Mouse (Mus musculus): ENCODE data around the gene Tvp23b. TPM values are rescaled to one million over a fixed set of nuclear protein-coding genes. Genes with fewer than 3 reads are reported as not detected.

Gene Tvp23b
- polyA plus RNA-seq, 1 experiment from 2014 or later = 64.9 TPM

DNA sequence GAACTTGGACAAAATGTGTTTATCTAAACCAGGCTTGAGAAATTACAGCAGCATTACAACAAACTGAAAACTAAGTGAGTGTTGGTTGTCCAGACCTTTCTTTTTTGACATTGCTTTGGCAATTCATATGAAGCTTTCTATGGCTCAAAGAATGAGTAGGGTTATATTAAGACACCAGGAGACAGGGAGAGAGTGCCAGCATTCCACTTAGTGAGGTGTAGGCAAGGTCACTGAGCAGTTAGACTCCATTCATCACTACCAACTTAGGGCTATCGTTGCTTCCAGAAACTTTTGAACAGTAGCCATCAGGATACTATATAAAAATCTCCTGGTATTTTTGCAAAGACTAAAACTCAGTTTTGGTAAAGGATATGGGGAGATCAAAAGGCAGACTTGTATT, 1.9 kb upstream of the Tvp23b start:
- Histone ChIP-seq H3K9me3 (ENCODE audit: control insufficient read depth, low read depth, low read length) (no peaks in the 10 kb centered on the region), H3K4me3 (ENCODE audit: low read depth, low read length) (no peak overlapping the region), H3K36me3 (ENCODE audit: control insufficient read depth, insufficient read depth, low read length) (no peaks in the 10 kb centered on the region), H3K4me1 (ENCODE audit: control insufficient read depth, insufficient read depth, low read length) (no peaks in the 10 kb centered on the region), H3K27ac (ENCODE audit: low read length) (no peak overlapping the region), H3K9ac (replicated peaks; ENCODE audit: low read depth, low read length) (no peak overlapping the region), H3K27me3 (ENCODE audit: control insufficient read depth, insufficient read depth, low read length) (no peaks in the 10 kb centered on the region), H3K4me2 (replicated peaks; ENCODE audit: low read depth, low read length) (no peak overlapping the region)
- ATAC-seq (ENCODE audit: insufficient number of reproducible peaks, insufficient read depth, low FRiP score, low read depth) = no peak
- 69% methylated on average over 1 of the region's 1 CpGs for WGBS

DNA sequence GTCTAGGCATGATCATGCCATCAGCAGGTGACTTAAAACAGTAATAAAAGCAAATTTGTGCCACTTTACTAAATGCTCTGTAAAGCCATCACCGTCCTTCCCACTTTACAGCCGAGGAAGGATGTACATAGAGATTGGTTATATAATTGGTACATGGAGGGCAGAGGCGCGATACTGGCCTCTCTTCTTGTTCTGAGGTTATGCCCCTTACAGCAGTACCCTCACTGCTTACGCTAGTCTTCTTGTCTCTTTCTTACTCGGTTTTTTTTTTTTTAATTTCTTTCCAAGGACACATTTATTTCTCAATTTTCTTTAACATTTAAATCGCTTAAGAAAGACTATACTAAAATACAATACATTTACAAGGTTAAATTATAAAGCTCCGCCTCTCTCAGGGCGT, 527 bp upstream of the Tvp23b start:
- Histone ChIP-seq H3K4me1 (ENCODE audit: control insufficient read depth, insufficient read depth, low read length) (no peaks in the 10 kb centered on the region), H3K36me3 (ENCODE audit: control insufficient read depth, insufficient read depth, low read length) (peaks cover 3% of the 10 kb centered on the region; the same call in 1 of the 2 replicates), H3K4me3 (ENCODE audit: low read depth, low read length) (peak overlapping the region; percentile 88), H3K9ac (replicated peaks; ENCODE audit: low read depth, low read length) (0 out of 2 replicates have a peak overlapping the region, but pooled peaks have one; percentile 6), H3K9me3 (ENCODE audit: control insufficient read depth, low read depth, low read length) (no peaks in the 10 kb centered on the region), H3K27me3 (ENCODE audit: control insufficient read depth, insufficient read depth, low read length) (no peaks in the 10 kb centered on the region), H3K27ac (ENCODE audit: low read length) (no peak overlapping the region), H3K4me2 (replicated peaks; ENCODE audit: low read depth, low read length) (peak overlapping the region; percentile 43)
- ATAC-seq (ENCODE audit: insufficient number of reproducible peaks, insufficient read depth, low FRiP score, low read depth) = no peak
- 24% methylated on average over 9 of the region's 9 CpGs for WGBS

DNA sequence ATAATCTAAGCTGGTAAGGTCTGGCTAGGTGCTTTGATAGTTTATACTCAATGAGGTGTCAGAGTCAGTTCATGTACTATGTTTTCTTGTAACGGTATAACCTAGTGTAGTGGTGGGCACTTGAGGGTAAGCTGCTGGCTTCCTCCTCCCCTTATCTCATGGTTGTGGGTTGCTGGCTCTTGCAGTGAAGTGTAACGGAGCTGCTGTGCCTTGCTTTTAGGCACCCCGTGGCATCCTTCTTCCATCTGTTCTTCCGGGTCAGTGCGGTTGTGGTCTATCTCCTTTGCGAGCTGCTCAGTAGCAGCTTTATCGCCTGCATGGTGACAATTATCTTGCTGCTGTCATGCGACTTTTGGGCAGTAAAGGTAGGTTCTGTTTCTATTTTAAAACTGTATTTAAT, 4.2 kb downstream of the Tvp23b start:
- no peak overlapping the region for H3K4me2 ChIP-seq (replicated peaks; ENCODE audit: low read depth, low read length)
- H3K4me3 ChIP-seq (ENCODE audit: low read depth, low read length) = no peak overlapping the region
- WGBS = 90% methylated on average over 8 of the region's 8 CpGs
- no peaks in the 10 kb centered on the region for H3K27me3 ChIP-seq (ENCODE audit: control insufficient read depth, insufficient read depth, low read length)
- no peak for ATAC-seq (ENCODE audit: insufficient number of reproducible peaks, insufficient read depth, low FRiP score, low read depth)
- no peak overlapping the region for H3K27ac ChIP-seq (ENCODE audit: low read length)
- peaks cover 19% of the 10 kb centered on the region; the same call in 1 of the 2 replicates for H3K36me3 ChIP-seq (ENCODE audit: control insufficient read depth, insufficient read depth, low read length)
- H3K9ac ChIP-seq (replicated peaks; ENCODE audit: low read depth, low read length) = no peak overlapping the region
- no peaks in the 10 kb centered on the region for H3K4me1 ChIP-seq (ENCODE audit: control insufficient read depth, insufficient read depth, low read length)
- no peaks in the 10 kb centered on the region for H3K9me3 ChIP-seq (ENCODE audit: control insufficient read depth, low read depth, low read length)

DNA sequence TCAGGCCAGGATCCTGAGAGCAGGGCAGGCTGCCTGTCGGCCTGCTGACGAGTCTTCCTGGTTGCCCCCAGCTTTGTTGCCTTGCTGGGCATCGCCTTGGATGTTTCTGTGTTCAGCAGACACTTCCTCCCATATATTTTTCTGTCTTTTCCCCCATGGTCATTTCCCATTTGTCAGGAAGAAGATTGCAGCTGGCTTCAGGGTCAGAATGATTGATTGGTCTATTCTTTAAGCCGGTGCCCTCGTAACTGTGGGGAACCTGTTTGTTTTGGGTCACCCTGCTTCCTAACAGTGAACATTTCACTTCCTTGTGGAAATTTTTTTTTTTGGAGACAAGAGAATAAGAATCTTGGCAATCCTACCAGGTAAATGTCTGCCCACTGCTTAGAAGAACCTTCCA, 6.1 kb downstream of the Tvp23b start:
- Histone ChIP-seq H3K27ac (ENCODE audit: low read length) (no peak overlapping the region), H3K4me2 (replicated peaks; ENCODE audit: low read depth, low read length) (no peak overlapping the region), H3K4me3 (ENCODE audit: low read depth, low read length) (no peak overlapping the region), H3K36me3 (ENCODE audit: control insufficient read depth, insufficient read depth, low read length) (peaks cover 25% of the 10 kb centered on the region; the same call in 1 of the 2 replicates), H3K9me3 (ENCODE audit: control insufficient read depth, low read depth, low read length) (no peaks in the 10 kb centered on the region), H3K4me1 (ENCODE audit: control insufficient read depth, insufficient read depth, low read length) (no peaks in the 10 kb centered on the region), H3K9ac (replicated peaks; ENCODE audit: low read depth, low read length) (no peak overlapping the region), H3K27me3 (ENCODE audit: control insufficient read depth, insufficient read depth, low read length) (no peaks in the 10 kb centered on the region)
- no peak for ATAC-seq (ENCODE audit: insufficient number of reproducible peaks, insufficient read depth, low FRiP score, low read depth)
- 58% methylated on average over 5 of the region's 5 CpGs for WGBS

DNA sequence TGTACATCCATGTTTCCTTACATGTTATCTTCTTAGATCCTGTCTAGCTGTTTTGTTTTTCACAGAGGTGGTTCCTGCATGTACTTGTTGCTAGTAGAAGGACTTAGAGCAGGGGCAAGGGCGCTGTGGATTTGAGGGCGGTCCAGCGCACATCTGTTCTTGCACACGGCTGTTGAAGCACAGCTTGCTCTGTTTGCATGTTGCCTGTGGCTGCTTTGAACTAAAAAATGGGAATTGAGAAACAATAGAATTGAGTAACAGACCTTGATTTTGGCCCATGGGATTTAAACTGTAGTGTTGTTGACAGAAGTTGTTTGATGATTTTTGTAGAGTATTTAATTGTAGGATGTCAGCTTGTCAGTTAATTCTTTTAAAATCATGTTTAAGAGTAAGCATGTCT, 11.5 kb downstream of the Tvp23b start:
- Histone ChIP-seq H3K27ac (ENCODE audit: low read length) (no peak overlapping the region), H3K4me3 (ENCODE audit: low read depth, low read length) (no peak overlapping the region), H3K4me1 (ENCODE audit: control insufficient read depth, insufficient read depth, low read length) (no peaks in the 10 kb centered on the region), H3K9me3 (ENCODE audit: control insufficient read depth, low read depth, low read length) (no peaks in the 10 kb centered on the region), H3K27me3 (ENCODE audit: control insufficient read depth, insufficient read depth, low read length) (no peaks in the 10 kb centered on the region), H3K4me2 (replicated peaks; ENCODE audit: low read depth, low read length) (no peak overlapping the region), H3K36me3 (ENCODE audit: control insufficient read depth, insufficient read depth, low read length) (peaks cover 28% of the 10 kb centered on the region; the same call in 1 of the 2 replicates), H3K9ac (replicated peaks; ENCODE audit: low read depth, low read length) (no peak overlapping the region)
- ATAC-seq (ENCODE audit: insufficient number of reproducible peaks, insufficient read depth, low FRiP score, low read depth) = no peak
- WGBS = 87% methylated on average over 4 of the region's 4 CpGs

DNA sequence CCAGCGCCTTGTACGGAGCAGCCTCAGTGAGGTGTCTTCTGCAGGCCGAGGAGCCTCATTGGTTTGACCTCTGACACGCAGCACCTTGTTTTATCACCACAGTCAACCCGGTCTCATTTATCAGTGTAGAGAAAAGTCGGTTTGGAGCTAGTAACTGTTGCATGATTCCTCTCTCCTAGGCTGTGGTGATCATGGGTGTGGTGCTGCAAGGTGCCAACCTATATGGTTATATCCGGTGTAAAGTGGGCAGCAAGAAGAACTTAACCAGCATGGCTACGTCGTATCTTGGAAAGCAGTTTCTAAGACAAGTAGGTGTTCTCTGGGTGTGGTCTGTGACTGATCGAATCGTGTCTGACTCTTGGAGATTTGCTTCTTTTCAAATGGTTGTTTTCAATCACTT, 12.5 kb downstream of the Tvp23b start:
- ATAC-seq (ENCODE audit: insufficient number of reproducible peaks, insufficient read depth, low FRiP score, low read depth) = no peak
- no peaks in the 10 kb centered on the region for H3K4me1 ChIP-seq (ENCODE audit: control insufficient read depth, insufficient read depth, low read length)
- H3K27me3 ChIP-seq (ENCODE audit: control insufficient read depth, insufficient read depth, low read length) = no peaks in the 10 kb centered on the region
- no peaks in the 10 kb centered on the region for H3K9me3 ChIP-seq (ENCODE audit: control insufficient read depth, low read depth, low read length)
- peaks cover 28% of the 10 kb centered on the region; the same call in 1 of the 2 replicates for H3K36me3 ChIP-seq (ENCODE audit: control insufficient read depth, insufficient read depth, low read length)
- no peak overlapping the region for H3K27ac ChIP-seq (ENCODE audit: low read length)
- WGBS = 88% methylated on average over 11 of the region's 11 CpGs
- no peak overlapping the region for H3K4me2 ChIP-seq (replicated peaks; ENCODE audit: low read depth, low read length)
- H3K9ac ChIP-seq (replicated peaks; ENCODE audit: low read depth, low read length) = no peak overlapping the region
- H3K4me3 ChIP-seq (ENCODE audit: low read depth, low read length) = no peak overlapping the region

DNA sequence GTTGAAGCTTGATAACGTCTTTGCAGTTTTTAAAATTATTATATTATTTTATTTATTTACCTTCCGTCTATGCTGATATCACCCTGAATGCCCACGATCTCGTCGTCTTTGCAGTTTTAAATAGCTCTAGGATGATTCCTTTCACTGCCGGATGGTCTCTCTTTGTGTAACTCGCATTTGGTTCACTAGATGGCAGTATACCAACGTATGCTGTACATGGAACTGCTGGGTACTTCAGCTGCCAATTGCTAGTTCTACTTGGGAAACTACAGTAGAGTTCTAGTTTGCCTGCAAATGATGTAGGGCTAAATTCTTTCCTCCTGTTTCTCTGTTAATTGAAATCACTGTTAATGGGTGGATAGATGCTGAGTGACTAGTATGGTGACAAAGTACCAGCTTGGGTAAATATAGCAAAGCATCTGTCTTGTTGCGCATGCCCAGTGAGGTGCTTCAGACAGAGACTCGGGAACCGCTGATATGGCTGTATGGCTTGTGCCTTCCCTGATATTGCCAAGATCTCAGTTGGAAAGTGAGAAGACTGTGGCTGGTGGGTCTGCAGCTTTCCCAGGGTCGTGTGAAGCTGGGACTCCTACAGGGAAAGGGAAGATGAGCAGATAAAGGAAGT, 22.6 kb downstream of the Tvp23b start:
- no peak overlapping the region for H3K9ac ChIP-seq (replicated peaks; ENCODE audit: low read depth, low read length)
- no peaks in the 10 kb centered on the region for H3K9me3 ChIP-seq (ENCODE audit: control insufficient read depth, low read depth, low read length)
- H3K36me3 ChIP-seq (ENCODE audit: control insufficient read depth, insufficient read depth, low read length) = no peaks in the 10 kb centered on the region
- 33% methylated on average over 12 of the region's 12 CpGs for WGBS
- no peak overlapping the region for H3K4me2 ChIP-seq (replicated peaks; ENCODE audit: low read depth, low read length)
- H3K4me3 ChIP-seq (ENCODE audit: low read depth, low read length) = no peak overlapping the region
- no peak overlapping the region for H3K27ac ChIP-seq (ENCODE audit: low read length)
- peak; percentile 61; the same call in 1 of the 2 replicates for ATAC-seq (ENCODE audit: insufficient number of reproducible peaks, insufficient read depth, low FRiP score, low read depth)
- no peaks in the 10 kb centered on the region for H3K4me1 ChIP-seq (ENCODE audit: control insufficient read depth, insufficient read depth, low read length)
- H3K27me3 ChIP-seq (ENCODE audit: control insufficient read depth, insufficient read depth, low read length) = no peaks in the 10 kb centered on the region

DNA sequence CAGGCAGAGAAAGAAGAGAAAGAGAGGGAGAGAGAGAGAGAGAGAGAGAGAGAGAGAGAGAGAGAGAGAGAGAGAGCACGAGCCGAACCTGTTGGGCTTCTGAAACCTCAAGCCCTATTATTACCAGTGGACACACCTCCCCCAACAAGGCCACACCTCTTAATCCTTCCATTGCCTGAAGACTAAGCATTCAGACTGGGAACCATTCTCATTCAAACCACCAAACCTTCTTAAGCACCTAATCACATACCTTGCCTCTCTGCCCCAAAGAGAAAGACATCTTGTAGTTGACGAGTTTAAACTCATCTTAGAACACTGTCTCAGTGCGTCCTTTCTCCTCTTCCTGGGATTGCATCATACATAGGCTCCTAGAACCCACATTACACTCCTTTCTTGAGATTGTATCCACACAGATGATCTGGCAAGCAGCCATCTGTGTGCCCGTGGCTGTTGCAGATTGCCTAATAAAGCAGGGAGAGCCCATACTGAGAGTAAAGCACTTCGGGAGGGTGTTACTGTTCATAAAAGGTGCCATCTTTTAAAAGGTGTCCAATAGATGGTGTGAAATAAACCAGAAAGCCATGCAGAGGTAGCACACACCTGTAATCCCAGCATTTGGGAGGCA, 24.7 kb downstream of the Tvp23b start:
- H3K9ac ChIP-seq (replicated peaks; ENCODE audit: low read depth, low read length) = no peak overlapping the region
- no peaks in the 10 kb centered on the region for H3K9me3 ChIP-seq (ENCODE audit: control insufficient read depth, low read depth, low read length)
- ATAC-seq (ENCODE audit: insufficient number of reproducible peaks, insufficient read depth, low FRiP score, low read depth) = no peak
- H3K4me1 ChIP-seq (ENCODE audit: control insufficient read depth, insufficient read depth, low read length) = no peaks in the 10 kb centered on the region
- H3K27ac ChIP-seq (ENCODE audit: low read length) = no peak overlapping the region
- H3K4me3 ChIP-seq (ENCODE audit: low read depth, low read length) = no peak overlapping the region
- H3K4me2 ChIP-seq (replicated peaks; ENCODE audit: low read depth, low read length) = no peak overlapping the region
- WGBS = 74% methylated on average over 6 of the region's 6 CpGs
- H3K27me3 ChIP-seq (ENCODE audit: control insufficient read depth, insufficient read depth, low read length) = no peaks in the 10 kb centered on the region
- no peaks in the 10 kb centered on the region for H3K36me3 ChIP-seq (ENCODE audit: control insufficient read depth, insufficient read depth, low read length)

Measured in stomach, embryonic 14.5 days (tissue).